Mouse (Mus musculus) stomach, embryonic 14.5 days (tissue): Measurements from ENCODE around the gene Capn5. TPM values are rescaled to one million over a fixed set of nuclear protein-coding genes. Genes with fewer than 3 reads are reported as not detected.

Experiments used
- ATAC-seq: fragments of 200-750 bp; cut with Nextera tagmentation; 2 replicates; pipeline ENCODE4 v1.8.0; 2017; ENCODE audit warnings: low read depth, moderate TSS enrichment; ENCODE audit not compliant: insufficient number of reproducible peaks, insufficient read depth, low FRiP score
- H3K27ac ChIP-seq: fragments of 300-500 bp; sonication (generic); 2 replicates; pipeline ENCODE4 v1.5.1; 2014; ENCODE audit warnings: mild to moderate bottlenecking, low read length, moderate library complexity, mixed read lengths
- H3K27me3 ChIP-seq: fragments of 300-500 bp; sonication (generic); 2 replicates; pipeline ENCODE4 v1.6.1; 2014; ENCODE audit warnings: low read length, control low read depth, mixed read lengths; ENCODE audit not compliant: control insufficient read depth, insufficient read depth
- H3K36me3 ChIP-seq: fragments of 300-500 bp; sonication (generic); 2 replicates; pipeline ENCODE4 v1.6.1; 2014; ENCODE audit warnings: mild to moderate bottlenecking, control low read depth, low read length, moderate library complexity, mixed read lengths; ENCODE audit not compliant: control insufficient read depth, insufficient read depth
- H3K4me1 ChIP-seq: fragments of 300-500 bp; sonication (generic); 2 replicates; pipeline ENCODE4 v1.6.1; 2014; ENCODE audit warnings: low read length, control low read depth, mixed read lengths; ENCODE audit not compliant: control insufficient read depth, insufficient read depth
- H3K4me2 ChIP-seq: fragments of 300-500 bp; sonication (generic); replicated peaks from 2 replicates; pipeline ENCODE4 v1.6.1; 2014; ENCODE audit warnings: low read depth, low read length, control low read depth
- H3K4me3 ChIP-seq: fragments of 300-500 bp; sonication (generic); 2 replicates; pipeline ENCODE4 v1.5.1; 2014; ENCODE audit warnings: low read depth, low read length, control low read depth
- H3K9ac ChIP-seq: fragments of 300-500 bp; sonication (generic); replicated peaks from 2 replicates; pipeline ENCODE4 v1.6.1; 2014; ENCODE audit warnings: low read depth, mild to moderate bottlenecking, control low read depth, low read length, moderate library complexity, mixed read lengths
- H3K9me3 ChIP-seq: fragments of 300-500 bp; sonication (generic); 2 replicates; pipeline ENCODE4 v1.6.1; 2016; ENCODE audit warnings: low read depth, low read length, control low read depth; ENCODE audit not compliant: control insufficient read depth
- WGBS: fragments of 180-500 bp; shearing (Covaris S2); extraction: QIAGEN DNeasy Blood & Tissue Kit; methylation state at CpG from one replicate; pipeline ENCODE4 v1.1.7; 2014; 5-methylcytosine and 5-hydroxymethylcytosine counted together
- polyA plus RNA-seq: library from polyadenylated mRNA; unstranded; fragments of >200 nt; fragmentation: Nextera tagmentation; extraction: Ambion mirVana; gene quantifications from 2 replicates; pipeline ENCODE4 v1.2.1, GENCODE M21; 2014

The Capn5 gene
- polyA plus RNA-seq, 1 experiment from 2014 or later = 5.9 TPM

DNA sequence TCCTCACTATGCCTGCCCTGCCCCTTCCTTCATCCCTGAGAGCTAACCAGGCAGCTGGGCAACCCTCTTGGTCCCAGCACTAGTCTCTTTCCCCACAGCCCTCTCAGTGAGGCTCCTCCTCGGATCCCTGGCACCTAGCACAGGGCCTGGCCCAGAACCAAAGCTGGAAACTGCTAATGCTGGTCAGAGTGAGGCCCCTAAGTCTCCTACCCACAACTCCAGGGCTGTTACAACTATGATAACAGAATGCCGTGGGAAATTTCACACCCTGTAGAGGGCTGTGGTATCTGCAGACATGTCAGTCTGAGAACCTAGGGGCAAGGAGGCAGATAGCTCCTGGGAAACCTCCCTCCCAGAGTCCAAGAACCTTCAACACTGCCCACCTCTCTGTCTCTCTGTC, 37.5 kb downstream of the Capn5 start:
- H3K9ac ChIP-seq = no peak overlapping the region
- no peaks in the 10 kb centered on the region for H3K27me3 ChIP-seq
- H3K4me3 ChIP-seq = no peak overlapping the region
- H3K4me1 ChIP-seq = peaks cover 7% of the 10 kb centered on the region; the same call in 1 of the 2 replicates
- ATAC-seq = no peak
- no peak overlapping the region for H3K27ac ChIP-seq
- WGBS = 36% methylated on average over 2 of the region's 2 CpGs
- H3K4me2 ChIP-seq = no peak overlapping the region
- H3K36me3 ChIP-seq = no peaks in the 10 kb centered on the region
- no peaks in the 10 kb centered on the region for H3K9me3 ChIP-seq

GRCm38 (mm10) chr7:98139216-98139615, 38.9 kb downstream of the Capn5 start:
- H3K4me1 ChIP-seq = peaks cover 7% of the 10 kb centered on the region; the same call in 1 of the 2 replicates
- ATAC-seq = no peak
- no peak overlapping the region for H3K4me2 ChIP-seq
- H3K27ac ChIP-seq = no peak overlapping the region
- H3K4me3 ChIP-seq = no peak overlapping the region
- H3K36me3 ChIP-seq = no peaks in the 10 kb centered on the region
- WGBS = 13% methylated on average over 9 of the region's 9 CpGs
- H3K9me3 ChIP-seq = no peaks in the 10 kb centered on the region
- H3K27me3 ChIP-seq = no peaks in the 10 kb centered on the region
- H3K9ac ChIP-seq = no peak overlapping the region

- no peak overlapping the region for H3K27ac ChIP-seq
- no peak overlapping the region for H3K4me3 ChIP-seq
- no peaks in the 10 kb centered on the region for H3K27me3 ChIP-seq
- no peak overlapping the region for H3K4me2 ChIP-seq
- peaks cover 7% of the 10 kb centered on the region; the same call in 1 of the 2 replicates for H3K4me1 ChIP-seq
- H3K9me3 ChIP-seq = no peaks in the 10 kb centered on the region
- H3K36me3 ChIP-seq = no peaks in the 10 kb centered on the region
- H3K9ac ChIP-seq = no peak overlapping the region
- no peak for ATAC-seq
- 31% methylated on average over 2 of the region's 2 CpGs for WGBS
These were observed 40.1 kb downstream of the Capn5 start for GRCm38 (mm10) chr7:98137995-98138394.

- H3K36me3 ChIP-seq = no peaks in the 10 kb centered on the region
- no peak for ATAC-seq
- 54% methylated on average over 3 of the region's 3 CpGs for WGBS
- no peak overlapping the region for H3K4me2 ChIP-seq
- peaks cover 7% of the 10 kb centered on the region; the same call in 1 of the 2 replicates for H3K4me1 ChIP-seq
- H3K27me3 ChIP-seq = no peaks in the 10 kb centered on the region
- no peaks in the 10 kb centered on the region for H3K9me3 ChIP-seq
- H3K4me3 ChIP-seq = no peak overlapping the region
- H3K27ac ChIP-seq = no peak overlapping the region
- no peak overlapping the region for H3K9ac ChIP-seq
These were observed 40.5 kb downstream of the Capn5 start for GRCm38 (mm10) chr7:98137583-98137982.

DNA sequence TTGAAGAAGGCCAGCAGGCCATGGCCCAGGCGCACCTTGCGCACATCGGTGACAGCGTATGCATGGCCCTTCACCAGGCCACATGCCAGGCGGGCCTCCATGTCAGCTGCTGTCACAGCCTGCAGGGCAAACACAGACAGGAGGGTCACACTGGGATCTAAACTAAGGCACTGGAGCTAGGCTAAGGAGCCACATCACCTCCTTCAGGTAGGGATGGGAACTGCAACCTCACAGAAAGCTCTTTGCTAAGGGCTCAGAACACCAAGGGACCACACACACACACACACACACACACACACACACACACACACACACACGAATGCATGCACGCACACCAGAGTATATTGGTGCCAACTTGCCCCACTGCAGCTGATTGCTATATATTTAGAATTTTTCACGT, 46.3 kb downstream of the Capn5 start:
- H3K27ac ChIP-seq = no peak overlapping the region
- H3K9me3 ChIP-seq = no peaks in the 10 kb centered on the region
- 93% methylated on average over 8 of the region's 8 CpGs for WGBS
- no peaks in the 10 kb centered on the region for H3K36me3 ChIP-seq
- H3K4me1 ChIP-seq = no peaks in the 10 kb centered on the region
- no peak overlapping the region for H3K4me2 ChIP-seq
- no peak for ATAC-seq
- H3K4me3 ChIP-seq = no peak overlapping the region
- H3K9ac ChIP-seq = no peak overlapping the region
- no peaks in the 10 kb centered on the region for H3K27me3 ChIP-seq

GRCm38 (mm10) chr7:98125473-98125872, 52.6 kb downstream of the Capn5 start:
- 51% methylated on average over 5 of the region's 5 CpGs for WGBS
- no peaks in the 10 kb centered on the region for H3K9me3 ChIP-seq

GRCm38 (mm10) chr7:98124701-98125100, 53.4 kb downstream of the Capn5 start:
- no peaks in the 10 kb centered on the region for H3K4me1 ChIP-seq
- no peaks in the 10 kb centered on the region for H3K36me3 ChIP-seq
- H3K27ac ChIP-seq = no peak overlapping the region
- ATAC-seq = no peak
- no peak overlapping the region for H3K4me2 ChIP-seq
- H3K27me3 ChIP-seq = no peaks in the 10 kb centered on the region
- no peak overlapping the region for H3K4me3 ChIP-seq
- no peak overlapping the region for H3K9ac ChIP-seq
- no peaks in the 10 kb centered on the region for H3K9me3 ChIP-seq
- 43% methylated on average over 5 of the region's 5 CpGs for WGBS

More at GRCm38 (mm10) chr7:98125473-98125872, 52.6 kb downstream of the Capn5 start:
- H3K36me3 ChIP-seq = no peaks in the 10 kb centered on the region
- no peak overlapping the region for H3K9ac ChIP-seq
- H3K4me2 ChIP-seq = no peak overlapping the region
- no peak for ATAC-seq
- no peak overlapping the region for H3K4me3 ChIP-seq
- no peaks in the 10 kb centered on the region for H3K27me3 ChIP-seq
- H3K27ac ChIP-seq = no peak overlapping the region
- no peaks in the 10 kb centered on the region for H3K4me1 ChIP-seq

DNA sequence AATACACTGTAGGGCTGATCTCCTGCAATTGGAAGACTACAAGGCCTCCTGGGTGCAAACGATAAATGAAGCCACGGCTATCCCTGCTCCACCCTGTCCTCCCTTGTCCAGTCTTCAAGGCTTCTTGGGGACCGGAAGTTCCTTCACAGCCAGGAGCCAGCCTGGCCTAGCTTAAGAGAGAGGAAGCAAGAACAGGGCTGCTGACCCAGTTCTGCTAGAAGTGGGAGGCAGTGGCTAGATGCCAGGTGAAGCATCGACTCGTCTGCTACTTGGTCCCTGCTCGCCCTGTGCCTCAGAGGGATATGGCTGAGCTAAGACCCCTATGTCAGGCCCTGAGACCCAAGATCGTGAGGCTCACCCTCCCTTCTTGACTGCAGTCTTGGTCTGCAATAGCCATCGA, 56.4 kb downstream of the Capn5 start:
- no peak for ATAC-seq
- WGBS = 76% methylated on average over 8 of the region's 8 CpGs
- H3K36me3 ChIP-seq = no peaks in the 10 kb centered on the region
- peaks cover 4% of the 10 kb centered on the region; the same call in 1 of the 2 replicates for H3K4me1 ChIP-seq
- H3K27me3 ChIP-seq = no peaks in the 10 kb centered on the region
- H3K4me2 ChIP-seq = no peak overlapping the region
- no peak overlapping the region for H3K4me3 ChIP-seq
- no peak overlapping the region for H3K27ac ChIP-seq
- H3K9ac ChIP-seq = no peak overlapping the region
- no peaks in the 10 kb centered on the region for H3K9me3 ChIP-seq

DNA sequence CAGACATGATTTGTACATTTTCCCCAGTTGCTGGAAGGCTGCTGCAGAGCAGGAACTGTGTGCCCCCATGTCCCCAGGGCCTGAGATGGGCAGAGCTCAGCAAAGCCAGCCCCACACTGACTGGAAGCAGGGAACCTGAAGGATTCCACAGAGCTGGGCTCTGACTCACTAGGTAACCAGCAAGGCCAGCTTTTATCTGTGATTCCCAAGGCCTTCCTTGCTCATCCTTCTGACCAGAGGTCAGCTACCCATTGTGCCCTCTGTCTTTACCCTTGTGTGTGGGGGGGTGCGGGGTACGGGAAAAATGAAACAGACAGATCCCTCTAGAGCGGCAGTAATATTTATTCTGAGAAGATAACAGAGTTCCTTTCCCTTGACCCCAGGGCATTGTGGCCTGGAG, 56.8 kb downstream of the Capn5 start:
- H3K4me1 ChIP-seq = peaks cover 4% of the 10 kb centered on the region; the same call in 1 of the 2 replicates
- H3K36me3 ChIP-seq = no peaks in the 10 kb centered on the region
- H3K27ac ChIP-seq = no peak overlapping the region
- H3K4me2 ChIP-seq = no peak overlapping the region
- ATAC-seq = no peak
- H3K9me3 ChIP-seq = no peaks in the 10 kb centered on the region
- WGBS = 44% methylated on average over 3 of the region's 3 CpGs
- H3K27me3 ChIP-seq = no peaks in the 10 kb centered on the region
- no peak overlapping the region for H3K4me3 ChIP-seq
- H3K9ac ChIP-seq = no peak overlapping the region
